Mouse (Mus musculus): Measurements from ENCODE around the gene Sord. TPM values are rescaled to one million over a fixed set of nuclear protein-coding genes. Genes with fewer than 3 reads are reported as not detected.

Gene Sord
- polyA plus RNA-seq, 1 experiment from 2014 or later, result 17.4 TPM

GRCm38 (mm10) chr2:122243671-122244131, 9.2 kb downstream of the Sord start:
- ATAC-seq (ENCODE audit: low FRiP score, low read depth), result peak; percentile 80

GRCm38 (mm10) chr2:122247786-122248185, 13.2 kb downstream of the Sord start:
- H3K9me3 ChIP-seq, result no peaks in the 10 kb centered on the region
- no peaks in the 10 kb centered on the region for H3K36me3 ChIP-seq
- H3K27me3 ChIP-seq (replicated peaks), result no peaks in the 10 kb centered on the region
- no peak overlapping the region for H3K4me2 ChIP-seq (replicated peaks)
- H3K4me1 ChIP-seq, result no peaks in the 10 kb centered on the region
- ATAC-seq (ENCODE audit: low FRiP score, low read depth), result no peak
- H3K4me3 ChIP-seq, result no peak overlapping the region
- H3K9ac ChIP-seq, result no peak overlapping the region
- 91% methylated on average over 10 of the region's 10 CpGs for WGBS
- H3K27ac ChIP-seq, result no peak overlapping the region

More at GRCm38 (mm10) chr2:122243671-122244131, 9.2 kb downstream of the Sord start:
- no peaks in the 10 kb centered on the region for H3K27me3 ChIP-seq (replicated peaks)
- H3K4me2 ChIP-seq (replicated peaks), result no peak overlapping the region
- 5% methylated on average over 3 of the region's 3 CpGs for WGBS
- no peak overlapping the region for H3K27ac ChIP-seq
- no peaks in the 10 kb centered on the region for H3K9me3 ChIP-seq
- no peak overlapping the region for H3K4me3 ChIP-seq
- no peak overlapping the region for H3K9ac ChIP-seq
- H3K36me3 ChIP-seq, result no peaks in the 10 kb centered on the region
- no peaks in the 10 kb centered on the region for H3K4me1 ChIP-seq

- 93% methylated on average over 5 of the region's 5 CpGs for WGBS
- no peaks in the 10 kb centered on the region for H3K4me1 ChIP-seq
- H3K9ac ChIP-seq, result no peak overlapping the region
- H3K4me2 ChIP-seq (replicated peaks), result no peak overlapping the region
- no peak overlapping the region for H3K27ac ChIP-seq
- H3K9me3 ChIP-seq, result no peaks in the 10 kb centered on the region
- no peaks in the 10 kb centered on the region for H3K36me3 ChIP-seq
- H3K4me3 ChIP-seq, result no peak overlapping the region
- no peaks in the 10 kb centered on the region for H3K27me3 ChIP-seq (replicated peaks)
- no peak for ATAC-seq (ENCODE audit: low FRiP score, low read depth)
Observed at GRCm38 (mm10) chr2:122255997-122256396, 21.4 kb downstream of the Sord start.

GRCm38 (mm10) chr2:122260729-122261128, 26.2 kb downstream of the Sord start:
- H3K27me3 ChIP-seq (replicated peaks), result no peaks in the 10 kb centered on the region
- peaks cover 8% of the 10 kb centered on the region for H3K4me1 ChIP-seq
- H3K27ac ChIP-seq, result no peak overlapping the region
- H3K36me3 ChIP-seq, result no peaks in the 10 kb centered on the region
- H3K9me3 ChIP-seq, result no peaks in the 10 kb centered on the region
- H3K4me2 ChIP-seq (replicated peaks), result no peak overlapping the region
- no peak for ATAC-seq (ENCODE audit: low FRiP score, low read depth)
- WGBS, result 92% methylated on average over 5 of the region's 5 CpGs
- no peak overlapping the region for H3K9ac ChIP-seq
- no peak overlapping the region for H3K4me3 ChIP-seq

- Histone ChIP-seq H3K36me3 (no peaks in the 10 kb centered on the region), H3K4me2 (replicated peaks) (no peak overlapping the region), H3K9me3 (no peaks in the 10 kb centered on the region), H3K9ac (no peak overlapping the region), H3K27me3 (replicated peaks) (no peaks in the 10 kb centered on the region), H3K4me3 (no peak overlapping the region), H3K27ac (no peak overlapping the region), H3K4me1 (peaks cover 8% of the 10 kb centered on the region)
- ATAC-seq (ENCODE audit: low FRiP score, low read depth), result 0 out of 2 replicates have a peak, but pooled peaks have one; percentile 48
- 75% methylated on average over 3 of the region's 3 CpGs for WGBS
Observed at GRCm38 (mm10) chr2:122264690-122265089, 30.1 kb downstream of the Sord start.

GRCm38 (mm10) chr2:122266407-122267193, 32.1 kb downstream of the Sord start:
- ATAC-seq (ENCODE audit: low FRiP score, low read depth), result no peak
- H3K4me2 ChIP-seq (replicated peaks), result no peak overlapping the region
- WGBS, result 93% methylated on average over 7 of the region's 7 CpGs

GRCm38 (mm10) chr2:122278769-122279168, 44.2 kb downstream of the Sord start:
- Histone ChIP-seq H3K9me3 (no peaks in the 10 kb centered on the region), H3K36me3 (no peaks in the 10 kb centered on the region), H3K4me3 (no peak overlapping the region), H3K27me3 (replicated peaks) (no peaks in the 10 kb centered on the region), H3K27ac (no peak overlapping the region), H3K4me2 (replicated peaks) (no peak overlapping the region), H3K4me1 (no peaks in the 10 kb centered on the region), H3K9ac (no peak overlapping the region)
- no peak for ATAC-seq (ENCODE audit: low FRiP score, low read depth)
- WGBS, result 89% methylated on average over 3 of the region's 3 CpGs

More at GRCm38 (mm10) chr2:122266407-122267193, 32.1 kb downstream of the Sord start:
- Histone ChIP-seq H3K4me1 (peaks cover 8% of the 10 kb centered on the region), H3K4me3 (no peak overlapping the region), H3K9me3 (no peaks in the 10 kb centered on the region), H3K36me3 (no peaks in the 10 kb centered on the region), H3K27ac (no peak overlapping the region), H3K27me3 (replicated peaks) (no peaks in the 10 kb centered on the region), H3K9ac (no peak overlapping the region)

- ATAC-seq (ENCODE audit: low FRiP score, low read depth), result no peak
- Histone ChIP-seq H3K27me3 (replicated peaks) (no peaks in the 10 kb centered on the region), H3K4me2 (replicated peaks) (no peak overlapping the region), H3K27ac (no peak overlapping the region), H3K36me3 (no peaks in the 10 kb centered on the region), H3K9ac (no peak overlapping the region), H3K4me3 (no peak overlapping the region), H3K9me3 (no peaks in the 10 kb centered on the region), H3K4me1 (no peaks in the 10 kb centered on the region)
- WGBS, result 89% methylated on average over 9 of the region's 9 CpGs
Observed at GRCm38 (mm10) chr2:122284091-122284490, 49.5 kb downstream of the Sord start.

- Histone ChIP-seq H3K4me2 (replicated peaks) (no peak overlapping the region), H3K36me3 (no peaks in the 10 kb centered on the region), H3K9me3 (no peaks in the 10 kb centered on the region), H3K4me1 (no peaks in the 10 kb centered on the region), H3K4me3 (no peak overlapping the region), H3K27me3 (replicated peaks) (no peaks in the 10 kb centered on the region), H3K9ac (no peak overlapping the region), H3K27ac (no peak overlapping the region)
- no peak for ATAC-seq (ENCODE audit: low FRiP score, low read depth)
- WGBS, result 71% methylated on average over 7 of the region's 7 CpGs
Observed at GRCm38 (mm10) chr2:122286137-122286536, 51.6 kb downstream of the Sord start.

GRCm38 (mm10) chr2:122294916-122295315, 60.4 kb downstream of the Sord start:
- Histone ChIP-seq H3K27ac (no peak overlapping the region), H3K9ac (no peak overlapping the region), H3K4me1 (peaks cover 17% of the 10 kb centered on the region), H3K4me3 (no peak overlapping the region), H3K27me3 (replicated peaks) (peaks cover 63% of the 10 kb centered on the region), H3K4me2 (replicated peaks) (no peak overlapping the region), H3K36me3 (no peaks in the 10 kb centered on the region), H3K9me3 (no peaks in the 10 kb centered on the region)
- 4% methylated on average over 7 of the region's 7 CpGs for WGBS
- no peak for ATAC-seq (ENCODE audit: low FRiP score, low read depth)

- WGBS, result 1% methylated on average over 35 of the region's 35 CpGs
- no peak overlapping the region for H3K27ac ChIP-seq
- H3K4me2 ChIP-seq (replicated peaks), result peak overlapping the region; percentile 33
- peaks cover 28% of the 10 kb centered on the region for H3K4me1 ChIP-seq
- H3K27me3 ChIP-seq (replicated peaks), result peaks cover 86% of the 10 kb centered on the region
- H3K4me3 ChIP-seq, result peak overlapping the region; percentile 13; the same call in 1 of the 2 replicates
- no peak overlapping the region for H3K9ac ChIP-seq
- H3K9me3 ChIP-seq, result no peaks in the 10 kb centered on the region
- no peaks in the 10 kb centered on the region for H3K36me3 ChIP-seq
- ATAC-seq (ENCODE audit: low FRiP score, low read depth), result no peak
Observed at GRCm38 (mm10) chr2:122297271-122298095, 62.9 kb downstream of the Sord start.

GRCm38 (mm10) chr2:122298096-122298499, 63.5 kb downstream of the Sord start, which contains the start of gene Duox2:
TSS of gene Duox2 (minus strand) at chr2:122298449.
- H3K4me2 ChIP-seq (replicated peaks), result peak within 1 kb of the TSS; percentile 52
- peaks cover 90% of the 10 kb centered on the region for H3K27me3 ChIP-seq (replicated peaks)
- H3K27ac ChIP-seq, result no peak within 1 kb of the TSS
- ATAC-seq (ENCODE audit: low FRiP score, low read depth), result no peak
- H3K4me3 ChIP-seq, result peak within 1 kb of the TSS; percentile 13; the same call in 1 of the 2 replicates
- H3K9ac ChIP-seq, result no peak within 1 kb of the TSS
- 2% methylated on average over 13 of the region's 13 CpGs for WGBS
- no peaks in the 10 kb centered on the region for H3K36me3 ChIP-seq
- no peaks in the 10 kb centered on the region for H3K9me3 ChIP-seq
- peaks cover 28% of the 10 kb centered on the region for H3K4me1 ChIP-seq

Data from neural tube, embryonic 12.5 days (tissue).